Mouse (Mus musculus) lung, postnatal 10 days (tissue): ENCODE data around the gene Sbpl.

Experiments used
- DNase-seq: peaks from one replicate; pipeline ENCODE4 v3.0.0; 2021

Gene Sbpl

GRCm38 (mm10) chr17:23955174-23955573 lies at the start of gene Sbpl:
Gene Sbpl, minus strand, starts transcription at chr17:23955274.
- DNase-seq = no peak

GRCm38 (mm10) chr17:24004071-24004665 lies 49.1 kb upstream of the Sbpl start:
- no peak for DNase-seq

- DNase-seq = peak; percentile 63
Measured at GRCm38 (mm10) chr17:24000404-24000803, 45.3 kb upstream of the Sbpl start.

GRCm38 (mm10) chr17:23998383-23998782 lies 43.3 kb upstream of the Sbpl start:
- no peak for DNase-seq

- no peak for DNase-seq
Measured at GRCm38 (mm10) chr17:23997901-23998300, 42.8 kb upstream of the Sbpl start, which contains the start of gene Prss22. Gene Prss22, minus strand, starts transcription at chr17:23998100.

GRCm38 (mm10) chr17:23995421-23995820 lies 40.3 kb upstream of the Sbpl start:
- no peak for DNase-seq

- DNase-seq = no peak
Measured at GRCm38 (mm10) chr17:23994667-23995066, 39.6 kb upstream of the Sbpl start.

- peak; percentile 97 for DNase-seq
Measured at GRCm38 (mm10) chr17:23993559-23994428, 38.7 kb upstream of the Sbpl start.

GRCm38 (mm10) chr17:23992789-23993553 lies 37.9 kb upstream of the Sbpl start:
- DNase-seq = no peak

- DNase-seq = peak; percentile 57
Measured at GRCm38 (mm10) chr17:23989802-23990201, 34.7 kb upstream of the Sbpl start.

- no peak for DNase-seq
Measured at GRCm38 (mm10) chr17:23984989-23985388, 29.9 kb upstream of the Sbpl start.

- no peak for DNase-seq
Measured at GRCm38 (mm10) chr17:23982912-23983311, 27.8 kb upstream of the Sbpl start.

GRCm38 (mm10) chr17:23980297-23980909 lies 25.3 kb upstream of the Sbpl start, which contains the start of gene Prss30:
Gene Prss30, minus strand, starts transcription at chr17:23980566.
- peak; percentile 38 for DNase-seq

GRCm38 (mm10) chr17:23979471-23979870 lies 24.4 kb upstream of the Sbpl start:
- peak; percentile 21 for DNase-seq

GRCm38 (mm10) chr17:23976665-23977064 lies 21.6 kb upstream of the Sbpl start:
- no peak for DNase-seq

GRCm38 (mm10) chr17:23971315-23971714 lies 16.2 kb upstream of the Sbpl start:
- DNase-seq = no peak

- peak; percentile 86 for DNase-seq
Measured at GRCm38 (mm10) chr17:23969231-23969630, 14.2 kb upstream of the Sbpl start.

GRCm38 (mm10) chr17:23968780-23969179 lies 13.7 kb upstream of the Sbpl start:
- DNase-seq = no peak

GRCm38 (mm10) chr17:23966658-23967401 lies 11.8 kb upstream of the Sbpl start:
- DNase-seq = peak; percentile 21

GRCm38 (mm10) chr17:23965805-23966425 lies 10.8 kb upstream of the Sbpl start:
- DNase-seq = no peak

GRCm38 (mm10) chr17:23961573-23962122 lies 6.6 kb upstream of the Sbpl start:
- no peak for DNase-seq
